Mouse (Mus musculus) forebrain, embryonic 14.5 days (tissue): ENCODE measurements around the gene Apoc2. TPM values are rescaled to one million over a fixed set of nuclear protein-coding genes. Genes with fewer than 3 reads are reported as not detected.
"Not testable (repeated sequence)": the region's sequence is repeated elsewhere in the genome, so short reads cannot be mapped to it uniquely, and the experiment has no call there.

Source experiments
- ATAC-seq: fragments of 200-750 bp; cut with Nextera tagmentation; 2 replicates; pipeline ENCODE4 v1.8.0; 2017; ENCODE audit warnings: mild to moderate bottlenecking, moderate library complexity
- DNase-seq: peaks from one replicate; pipeline ENCODE4 v3.0.0-alpha.2; 2015; ENCODE audit warnings: low spot score
- H3K27ac ChIP-seq: fragments of 300-500 bp; sonication (generic); 2 replicates; pipeline ENCODE4 v1.5.1; 2014; ENCODE audit warnings: low read depth, mild to moderate bottlenecking, control low read depth, low read length, moderate library complexity
- H3K27me3 ChIP-seq: fragments of 300-500 bp; sonication (generic); replicated peaks from 2 replicates; pipeline ENCODE4 v1.6.1; 2014; ENCODE audit warnings: low read length, control low read depth, mixed read lengths; ENCODE audit not compliant: control insufficient read depth, insufficient read depth
- H3K36me3 ChIP-seq: fragments of 300-500 bp; sonication (generic); 2 replicates; pipeline ENCODE4 v1.6.1; 2014; ENCODE audit warnings: low read length, control low read depth; ENCODE audit not compliant: control insufficient read depth, insufficient read depth
- H3K4me1 ChIP-seq: fragments of 300-500 bp; sonication (generic); 2 replicates; pipeline ENCODE4 v1.6.1; 2014; ENCODE audit warnings: antibody characterized with exemption, low read length, control low read depth; ENCODE audit not compliant: control insufficient read depth, insufficient read depth
- H3K4me2 ChIP-seq: fragments of 300-500 bp; sonication (generic); 2 replicates; pipeline ENCODE4 v1.6.1; 2014; ENCODE audit warnings: mild to moderate bottlenecking, control low read depth, low read length
- H3K4me3 ChIP-seq: fragments of 300-500 bp; sonication (generic); 2 replicates; pipeline ENCODE4 v1.5.1; 2014; ENCODE audit warnings: low read depth, low read length, control low read depth
- H3K9ac ChIP-seq: fragments of 300-500 bp; sonication (generic); 2 replicates; pipeline ENCODE4 v1.6.1; 2014; ENCODE audit warnings: mild to moderate bottlenecking, low read length, control low read depth, moderate library complexity
- H3K9me3 ChIP-seq: fragments of 300-500 bp; sonication (generic); replicated peaks from 2 replicates; pipeline ENCODE4 v1.6.1; 2016; ENCODE audit warnings: low read length, control low read depth, mixed read lengths; ENCODE audit not compliant: control insufficient read depth
- WGBS: fragments of 180-500 bp; shearing (Covaris S2); extraction: QIAGEN DNeasy Blood & Tissue Kit; methylation state at CpG from one replicate; pipeline ENCODE4 v1.1.7; 2014; 5-methylcytosine and 5-hydroxymethylcytosine counted together
- polyA plus RNA-seq: library from polyadenylated mRNA; unstranded; fragments of >200 nt; fragmentation: Nextera tagmentation; extraction: Ambion mirVana; gene quantifications from 2 replicates; pipeline ENCODE4 v1.2.1, GENCODE M21; 2014

The Apoc2 gene
- polyA plus RNA-seq, 1 experiment from 2014 or later = not detected

GRCm38 (mm10) chr7:19686927-19687583 is 9.3 kb upstream of the Apoc2 start:
- not testable (repeated sequence) for H3K9me3 ChIP-seq, H3K9ac ChIP-seq, ATAC-seq, H3K27ac ChIP-seq, H3K4me3 ChIP-seq, DNase-seq, H3K4me2 ChIP-seq, H3K27me3 ChIP-seq, H3K4me1 ChIP-seq, H3K36me3 ChIP-seq
- 76% methylated on average over 8 of the region's 8 CpGs for WGBS

- Histone ChIP-seq H3K9me3 (no peaks in the 10 kb centered on the region), H3K27ac (no peak overlapping the region), H3K9ac (no peak overlapping the region), H3K4me2 (no peak overlapping the region), H3K27me3 (no peaks in the 10 kb centered on the region), H3K4me3 (no peak overlapping the region), H3K4me1 (no peaks in the 10 kb centered on the region), H3K36me3 (no peaks in the 10 kb centered on the region)
- DNase-seq (no peak), ATAC-seq (no peak)
- WGBS = 93% methylated on average over 6 of the region's 6 CpGs
Observed at GRCm38 (mm10) chr7:19686521-19686920, 8.8 kb upstream of the Apoc2 start.

DNA sequence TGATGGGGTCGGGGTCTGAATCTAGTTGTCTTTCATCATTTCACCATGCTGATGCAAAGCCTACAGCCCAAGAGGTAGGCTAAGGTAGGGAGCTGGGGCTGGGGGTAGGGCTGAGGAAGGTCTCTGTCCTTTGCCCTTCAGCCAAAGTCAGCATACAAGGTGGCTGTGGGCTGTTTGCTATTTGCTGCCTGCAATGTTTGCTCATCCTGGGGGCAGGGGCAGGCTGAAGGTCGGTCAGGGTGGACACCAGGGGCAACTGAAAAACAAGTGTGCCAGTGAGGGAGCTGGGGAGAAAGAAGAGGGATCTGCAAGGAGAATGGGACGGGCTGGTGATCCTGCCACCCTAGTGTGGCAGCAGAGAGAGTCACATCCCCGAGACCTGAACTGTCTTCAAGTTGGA is 7.6 kb upstream of the Apoc2 start:
- ATAC-seq = no peak
- H3K4me1 ChIP-seq = no peaks in the 10 kb centered on the region
- no peak overlapping the region for H3K4me3 ChIP-seq
- no peak for DNase-seq
- H3K27ac ChIP-seq = no peak overlapping the region
- H3K27me3 ChIP-seq = no peaks in the 10 kb centered on the region
- no peaks in the 10 kb centered on the region for H3K9me3 ChIP-seq
- 73% methylated on average over 4 of the region's 4 CpGs for WGBS
- no peak overlapping the region for H3K9ac ChIP-seq
- no peak overlapping the region for H3K4me2 ChIP-seq
- H3K36me3 ChIP-seq = no peaks in the 10 kb centered on the region

DNA sequence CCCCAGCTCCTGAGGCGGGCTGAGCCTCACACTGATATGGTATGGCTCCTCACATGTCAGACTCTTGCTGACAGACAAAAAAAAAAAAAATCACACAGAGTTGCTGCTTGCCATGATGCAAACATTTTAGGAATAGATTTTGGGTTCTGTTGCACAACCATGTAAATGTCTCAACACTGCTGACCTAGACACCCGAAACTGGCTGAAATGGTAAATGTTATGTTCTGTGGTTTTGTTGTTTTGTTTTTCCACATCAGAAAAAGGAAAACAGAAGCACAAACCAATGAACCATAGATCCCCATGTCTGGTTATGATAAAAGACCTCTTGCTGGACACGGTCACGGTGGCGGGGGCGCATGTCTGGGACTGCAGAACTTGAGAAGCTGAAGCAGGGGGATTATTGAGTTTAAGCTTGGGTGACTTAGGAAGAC is 6.0 kb upstream of the Apoc2 start:
- Histone ChIP-seq H3K9ac (no peak overlapping the region), H3K9me3 (no peaks in the 10 kb centered on the region), H3K27me3 (no peaks in the 10 kb centered on the region), H3K4me2 (no peak overlapping the region), H3K4me1 (no peaks in the 10 kb centered on the region), H3K4me3 (no peak overlapping the region), H3K27ac (no peak overlapping the region), H3K36me3 (no peaks in the 10 kb centered on the region)
- ATAC-seq = no peak
- DNase-seq = no peak
- 92% methylated on average over 6 of the region's 6 CpGs for WGBS

GRCm38 (mm10) chr7:19682979-19683378 is 5.2 kb upstream of the Apoc2 start:
- Histone ChIP-seq H3K27ac (no peak overlapping the region), H3K27me3 (no peaks in the 10 kb centered on the region), H3K4me1 (no peaks in the 10 kb centered on the region), H3K36me3 (no peaks in the 10 kb centered on the region), H3K9ac (no peak overlapping the region), H3K9me3 (no peaks in the 10 kb centered on the region), H3K4me2 (no peak overlapping the region), H3K4me3 (no peak overlapping the region)
- 78% methylated on average over 3 of the region's 3 CpGs for WGBS
- DNase-seq (no peak), ATAC-seq (no peak)

GRCm38 (mm10) chr7:19681202-19681694 is 3.5 kb upstream of the Apoc2 start, which contains the start of the genes Gm44805 and Apoc4:
TSS of gene Gm44805 (minus strand) at chr7:19681423.
TSS of gene Apoc4 (minus strand) at chr7:19681479.
- Histone ChIP-seq H3K4me2 (no peak within 1 kb of the TSS), H3K27ac (no peak within 1 kb of the TSS), H3K4me1 (no peaks in the 10 kb centered on the region), H3K4me3 (no peak within 1 kb of the TSS), H3K36me3 (no peaks in the 10 kb centered on the region), H3K27me3 (no peaks in the 10 kb centered on the region), H3K9me3 (no peaks in the 10 kb centered on the region), H3K9ac (no peak within 1 kb of the TSS)
- ATAC-seq = no peak
- 67% methylated on average over 8 of the region's 8 CpGs for WGBS
- DNase-seq = no peak

GRCm38 (mm10) chr7:19680702-19681101 is 3.0 kb upstream of the Apoc2 start:
- no peaks in the 10 kb centered on the region for H3K4me1 ChIP-seq
- no peaks in the 10 kb centered on the region for H3K9me3 ChIP-seq
- no peaks in the 10 kb centered on the region for H3K27me3 ChIP-seq
- no peak overlapping the region for H3K9ac ChIP-seq
- DNase-seq (no peak), ATAC-seq (no peak)
- no peak overlapping the region for H3K4me2 ChIP-seq
- no peaks in the 10 kb centered on the region for H3K36me3 ChIP-seq
- no peak overlapping the region for H3K27ac ChIP-seq
- 88% methylated on average over 2 of the region's 2 CpGs for WGBS
- H3K4me3 ChIP-seq = no peak overlapping the region

DNA sequence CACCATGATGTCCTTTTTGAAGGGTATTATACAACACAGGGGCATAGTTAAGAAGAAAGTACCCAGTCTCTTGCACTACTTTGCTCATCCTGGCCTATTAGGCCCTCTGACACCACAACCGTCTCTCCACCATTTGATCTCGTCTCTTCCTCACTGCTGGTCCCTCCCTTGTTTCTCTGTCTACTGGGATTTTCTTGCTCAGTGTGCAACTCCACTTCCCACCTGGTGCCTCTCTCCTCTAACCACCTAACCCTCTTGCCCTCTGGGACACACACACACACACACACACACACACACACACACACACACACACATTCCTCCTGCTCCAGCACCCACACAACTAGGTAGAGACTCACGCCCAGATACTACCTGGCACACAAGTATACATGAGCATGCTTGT is 1.2 kb upstream of the Apoc2 start:
- Histone ChIP-seq H3K9me3 (no peaks in the 10 kb centered on the region), H3K4me3 (no peak overlapping the region), H3K36me3 (no peaks in the 10 kb centered on the region), H3K27me3 (no peaks in the 10 kb centered on the region), H3K27ac (no peak overlapping the region), H3K4me2 (no peak overlapping the region), H3K9ac (no peak overlapping the region), H3K4me1 (no peaks in the 10 kb centered on the region)
- DNase-seq (no peak), ATAC-seq (no peak)
- 90% methylated on average over 3 of the region's 3 CpGs for WGBS

DNA sequence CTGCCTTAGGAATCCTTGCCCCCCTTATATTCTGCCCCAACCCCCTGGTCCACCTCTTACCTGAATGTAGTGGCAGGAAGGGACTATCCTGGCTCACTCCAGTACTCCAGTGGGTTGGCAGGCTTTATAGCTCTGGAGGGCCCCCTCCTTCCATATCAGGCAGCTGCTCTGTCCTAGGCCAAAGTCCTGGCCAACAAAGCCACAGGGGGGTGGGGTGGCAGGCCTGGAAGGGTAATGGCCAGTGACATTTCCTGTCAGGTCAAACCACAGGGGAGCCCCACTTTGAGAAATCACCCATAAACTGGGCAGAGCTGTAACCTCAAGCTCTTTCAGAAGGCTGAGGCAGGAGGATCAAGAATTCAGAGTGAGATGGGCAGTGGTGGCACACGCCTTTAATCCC is 1.1 kb downstream of the Apoc2 start:
- no peak overlapping the region for H3K4me3 ChIP-seq
- no peak overlapping the region for H3K9ac ChIP-seq
- no peak overlapping the region for H3K27ac ChIP-seq
- no peak overlapping the region for H3K4me2 ChIP-seq
- 68% methylated on average over 1 of the region's 1 CpGs for WGBS
- no peaks in the 10 kb centered on the region for H3K4me1 ChIP-seq
- no peaks in the 10 kb centered on the region for H3K9me3 ChIP-seq
- DNase-seq = no peak
- H3K36me3 ChIP-seq = no peaks in the 10 kb centered on the region
- no peak for ATAC-seq
- no peaks in the 10 kb centered on the region for H3K27me3 ChIP-seq
